Mouse (Mus musculus) 416B (cell line): ENCODE measurements around the gene Zfyve28.

Experiments
- DNase-seq: peaks from one replicate; pipeline ENCODE4 v3.0.0; 2011; ENCODE audit warnings: low read depth

The Zfyve28 gene

GRCm38 (mm10) chr5:34177821-34178220 is 110.4 kb downstream of the Zfyve28 start:
- no peak for DNase-seq

DNA sequence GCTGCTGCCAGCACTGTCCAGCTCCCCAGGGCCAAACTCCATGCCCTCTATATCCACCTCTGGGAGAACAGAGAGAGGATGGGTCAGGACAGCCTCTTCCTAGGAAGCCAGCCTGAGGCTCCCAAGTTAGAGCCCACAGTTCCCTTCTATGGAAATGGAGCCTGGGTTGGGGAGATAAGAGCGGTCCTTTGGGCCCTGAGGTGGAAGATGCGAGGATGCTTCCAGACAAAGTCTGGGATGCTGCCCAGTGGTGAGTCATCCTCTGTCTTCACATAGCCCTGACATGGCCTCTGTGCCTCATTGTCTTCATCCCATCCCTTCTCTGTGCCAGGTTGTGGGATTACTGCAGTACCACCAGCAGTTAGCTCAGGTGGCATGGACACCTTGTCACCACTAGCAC is 111.2 kb downstream of the Zfyve28 start:
- no peak for DNase-seq

DNA sequence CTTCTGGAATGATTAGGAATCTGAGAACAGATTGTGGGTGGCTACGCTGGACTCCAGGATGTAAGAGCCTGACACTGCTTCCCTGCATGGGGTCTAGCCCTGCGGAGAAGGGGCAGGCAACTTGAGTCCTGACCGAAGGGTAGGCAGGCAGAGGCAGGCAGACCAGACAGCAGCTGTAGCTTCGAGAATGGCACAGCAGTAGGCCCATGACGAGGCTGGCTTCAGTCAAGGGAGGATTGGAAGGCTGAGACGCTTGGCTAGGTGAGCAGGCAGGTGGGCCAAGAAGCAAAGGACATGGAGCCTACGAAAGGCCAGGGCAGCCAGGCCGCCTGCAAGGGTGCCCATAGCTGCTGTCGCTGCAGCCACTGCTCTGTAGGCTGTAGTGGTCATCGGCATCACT is 111.6 kb downstream of the Zfyve28 start:
- DNase-seq, result no peak

DNA sequence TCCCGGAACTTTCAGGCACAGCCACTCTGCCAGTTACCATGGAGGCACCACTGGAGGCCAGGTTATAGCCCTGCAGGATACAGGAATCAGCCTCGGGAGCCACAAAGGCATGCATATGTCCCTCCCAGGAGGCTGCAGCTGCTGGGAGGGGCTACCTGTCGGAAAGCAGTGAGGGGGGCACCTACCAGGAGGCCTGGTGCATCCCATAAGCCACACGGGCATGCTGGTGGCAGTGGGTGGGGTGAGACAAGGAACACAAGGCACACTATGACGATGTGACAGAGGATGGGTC is 112.9 kb downstream of the Zfyve28 start:
- DNase-seq, result no peak

- no peak for DNase-seq
Measured at GRCm38 (mm10) chr5:34174550-34175402, 113.5 kb downstream of the Zfyve28 start.

DNA sequence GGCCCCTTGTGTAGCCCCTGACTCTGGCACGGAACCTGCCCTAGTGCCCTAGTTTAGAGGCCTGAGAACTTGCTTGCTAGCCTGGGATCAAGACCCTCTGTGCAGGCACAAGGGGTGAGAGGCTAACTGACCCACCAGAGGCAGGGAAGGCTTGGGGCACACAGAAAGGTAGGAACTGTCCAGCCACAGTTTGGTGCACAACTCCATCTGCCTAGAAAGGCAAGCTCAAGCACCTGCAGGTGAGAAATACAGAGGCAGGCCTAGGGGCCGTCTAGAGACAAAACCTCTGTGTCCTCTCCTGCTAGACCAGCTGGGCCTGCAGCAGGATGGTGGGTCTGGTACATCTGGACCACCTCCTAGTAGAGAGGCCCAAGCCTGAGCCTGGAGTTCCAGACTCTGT is 114.2 kb downstream of the Zfyve28 start:
- no peak for DNase-seq

- DNase-seq, result no peak
Measured at GRCm38 (mm10) chr5:34170726-34171125, 117.5 kb downstream of the Zfyve28 start.

GRCm38 (mm10) chr5:34169954-34170353 is 118.3 kb downstream of the Zfyve28 start:
- DNase-seq, result no peak

- DNase-seq, result peak; percentile 99
Measured at GRCm38 (mm10) chr5:34168950-34169891, 119.0 kb downstream of the Zfyve28 start, which contains the start of the genes Poln and Haus3. TSS of gene Poln (minus strand) at chr5:34169448. TSS of gene Haus3 (minus strand) at chr5:34169527.

- DNase-seq, result no peak
Measured at GRCm38 (mm10) chr5:34167857-34168256, 120.4 kb downstream of the Zfyve28 start.

GRCm38 (mm10) chr5:34165793-34166192 is 122.5 kb downstream of the Zfyve28 start:
- peak; percentile 52 for DNase-seq

GRCm38 (mm10) chr5:34148476-34148875 is 139.8 kb downstream of the Zfyve28 start:
- DNase-seq, result no peak

DNA sequence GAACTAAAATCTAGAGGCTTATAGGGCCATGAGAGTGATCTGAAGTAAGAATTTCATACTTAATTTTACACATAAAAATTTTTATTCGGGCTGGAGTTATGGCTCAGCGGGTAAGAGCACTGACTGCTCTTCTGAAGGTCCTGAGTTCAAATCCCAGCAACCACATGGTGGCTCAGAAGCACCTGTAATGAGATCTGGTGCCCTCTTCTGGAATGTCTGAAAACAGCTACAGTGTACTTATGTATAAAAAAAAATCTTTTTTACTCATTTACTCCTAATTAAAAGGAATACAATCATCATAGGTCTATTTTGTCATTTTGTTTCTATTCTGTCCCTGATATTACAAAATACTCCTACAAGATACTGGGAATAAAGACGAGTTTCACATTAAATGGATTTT is 140.7 kb downstream of the Zfyve28 start:
- DNase-seq, result no peak
